Mouse (Mus musculus): Measurements from ENCODE around the gene Eif1b. TPM values are rescaled to one million over a fixed set of nuclear protein-coding genes. Genes with fewer than 3 reads are reported as not detected.

Gene Eif1b
- total RNA-seq, 2 experiments from 2014 or later, result 46.2 to 51.3 TPM

DNA sequence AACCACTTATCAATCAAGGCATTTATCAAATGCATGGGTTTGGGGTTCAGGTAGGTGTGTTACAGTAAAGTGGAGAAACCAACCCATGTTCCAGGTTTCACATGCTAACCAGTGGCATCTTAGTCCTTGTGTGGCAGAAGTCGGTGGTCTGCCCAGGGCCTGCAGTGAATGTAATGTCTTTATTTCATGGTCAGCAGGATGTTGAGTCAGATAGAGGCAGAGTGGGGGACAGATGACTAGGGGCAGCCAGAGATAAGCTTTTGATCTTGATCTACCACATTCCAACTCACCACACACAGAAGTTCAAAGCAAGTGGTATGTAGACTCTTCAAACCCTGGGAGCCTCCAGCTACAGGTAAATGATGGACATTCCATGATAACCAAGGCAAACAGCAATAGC is 29.1 kb downstream of the Eif1b start:
- no peak for DNase-seq

DNA sequence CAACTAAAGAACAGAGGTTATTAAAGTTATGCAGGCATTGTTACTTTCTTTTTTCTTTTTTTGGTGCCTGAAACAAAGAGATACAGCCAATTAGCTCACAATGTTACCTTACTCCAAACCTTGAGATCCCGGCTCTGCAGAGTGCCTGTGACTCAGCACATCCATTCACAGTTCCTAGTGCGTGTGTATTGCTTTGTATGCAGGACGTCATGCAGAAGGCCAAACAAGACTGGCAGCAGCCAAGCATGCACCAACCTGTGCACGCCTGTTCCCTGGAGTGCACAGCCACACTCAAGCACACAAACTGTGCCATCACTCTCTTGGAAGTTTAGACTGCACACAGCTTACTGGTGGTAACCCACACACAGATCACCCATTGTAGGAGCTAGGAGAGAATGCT is 35.2 kb downstream of the Eif1b start:
- no peak for DNase-seq

DNA sequence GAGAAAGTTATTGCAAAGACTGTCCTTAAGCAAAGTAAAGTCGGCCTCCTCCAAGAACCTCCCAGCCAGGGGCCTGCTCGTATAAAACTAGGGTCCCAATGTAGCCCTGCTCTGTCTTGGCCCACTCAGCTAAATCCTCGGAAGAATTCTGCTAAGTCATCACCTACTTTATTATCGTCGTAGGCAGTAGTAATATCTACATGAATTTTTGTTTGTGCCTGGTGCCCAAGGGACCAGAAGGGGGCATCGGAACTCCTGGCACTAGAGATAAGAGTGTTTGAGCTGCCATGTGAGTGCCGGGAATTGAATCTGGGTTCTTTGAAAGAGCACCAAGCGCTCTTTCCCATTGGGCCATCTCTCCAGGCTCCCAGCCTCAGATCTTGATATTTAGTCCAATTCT is 35.9 kb downstream of the Eif1b start:
- DNase-seq, result no peak

DNA sequence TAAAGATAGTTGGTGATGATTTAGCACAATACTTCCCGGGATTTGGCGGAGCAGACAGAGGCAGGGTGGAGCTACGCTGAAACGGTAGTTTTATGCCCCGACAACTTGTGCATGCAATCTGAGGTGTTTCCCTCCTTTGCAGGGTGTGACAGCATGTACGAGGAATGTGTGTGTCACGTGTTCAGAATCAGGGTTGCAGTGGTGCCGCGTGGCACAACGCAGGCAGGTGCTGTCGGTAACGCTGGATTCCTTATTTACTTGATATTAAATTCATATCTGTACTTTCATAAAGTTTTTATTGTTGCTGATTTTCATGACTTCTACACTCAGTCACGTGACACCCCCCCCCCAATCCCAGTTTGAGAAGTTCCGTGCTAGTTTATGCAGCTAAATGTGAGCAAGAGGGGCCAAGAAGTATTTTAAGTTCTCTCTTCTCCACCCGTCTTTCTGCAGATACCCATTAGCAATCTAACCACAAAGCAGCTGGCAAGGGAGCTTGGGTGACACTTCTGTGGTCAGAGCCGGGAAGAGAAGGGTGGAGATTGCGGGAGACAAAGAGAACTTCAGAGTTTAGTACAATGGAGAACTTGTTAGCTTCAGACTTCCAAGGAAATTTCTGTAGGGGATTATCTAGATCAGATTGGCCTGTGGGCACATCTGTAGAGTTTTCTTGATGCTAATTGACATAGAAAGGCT is 36.9 kb downstream of the Eif1b start:
- no peak for DNase-seq

DNA sequence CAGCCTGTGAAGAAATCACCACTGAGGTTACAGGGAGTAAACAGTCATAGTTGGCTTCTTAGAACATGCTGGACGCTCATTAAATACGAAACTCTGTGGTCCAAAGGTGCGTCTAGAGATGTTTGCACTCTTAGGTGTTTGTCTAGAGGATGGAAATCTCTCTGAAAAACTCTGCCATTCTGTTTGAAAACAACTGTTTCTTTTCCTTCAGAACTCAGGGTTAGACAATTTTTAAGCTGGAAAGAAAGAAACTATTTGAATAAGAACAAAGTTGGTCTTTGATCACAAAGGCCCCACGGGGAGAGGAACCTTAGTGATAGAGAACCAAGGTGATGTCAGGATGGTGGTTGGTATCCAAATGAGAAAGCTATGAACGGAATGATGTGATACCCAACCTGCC is 38.4 kb downstream of the Eif1b start:
- DNase-seq, result no peak

GRCm38 (mm10) chr9:120532062-120532461 is 40.0 kb downstream of the Eif1b start:
- no peak for DNase-seq

- DNase-seq, result no peak
Observed at GRCm38 (mm10) chr9:120532691-120533090, 40.7 kb downstream of the Eif1b start.

DNA sequence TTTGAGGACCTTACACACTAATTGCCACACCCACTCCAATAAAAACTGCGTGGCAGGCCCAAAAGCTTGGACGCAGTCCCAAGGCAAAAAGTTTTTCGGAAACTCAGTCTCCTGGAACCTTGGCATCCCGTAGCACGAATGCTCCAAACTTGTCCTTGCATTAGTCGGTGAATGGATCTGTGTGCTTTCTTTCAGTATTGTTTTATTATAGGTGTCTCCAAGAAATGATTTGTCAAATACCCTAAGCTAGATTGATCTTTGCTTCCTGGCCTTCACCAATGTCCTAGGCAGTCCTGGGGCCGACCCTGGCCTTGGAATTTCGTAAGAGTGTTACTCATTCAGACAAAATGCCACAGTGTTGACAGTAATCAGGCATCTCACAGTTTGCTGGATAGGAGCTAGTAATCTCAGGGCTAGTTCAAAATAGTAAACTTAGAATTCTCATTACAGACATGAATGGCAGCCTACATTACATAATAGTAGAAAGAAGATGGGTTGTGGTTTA is 41.5 kb downstream of the Eif1b start:
- DNase-seq, result peak; percentile 38

- peak; percentile 26 for DNase-seq
Observed at GRCm38 (mm10) chr9:120539662-120540251, 47.7 kb downstream of the Eif1b start, which contains the start of gene Entpd3. Gene Entpd3, plus strand, starts transcription at chr9:120539818.

GRCm38 (mm10) chr9:120541411-120541810 is 49.4 kb downstream of the Eif1b start:
- DNase-seq, result no peak

DNA sequence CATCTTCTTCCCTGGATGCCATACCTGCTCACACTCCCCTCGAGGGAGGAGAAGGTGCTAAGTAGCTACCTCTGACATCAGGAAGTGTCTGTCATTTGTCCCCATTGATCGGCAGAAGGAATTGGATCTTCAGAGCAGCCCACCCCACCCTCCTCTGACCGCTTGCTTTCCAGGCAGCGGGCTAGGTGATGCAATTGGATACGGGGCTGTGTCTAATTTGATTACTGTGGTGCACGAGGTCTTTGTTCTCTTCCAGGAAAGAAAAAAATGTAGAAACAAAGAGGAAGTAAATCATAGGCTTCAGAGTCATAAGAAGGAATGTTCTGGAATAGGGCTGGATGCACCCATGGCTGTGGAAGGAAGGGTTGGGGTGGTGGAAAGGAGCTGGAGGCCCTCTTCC is 50.2 kb downstream of the Eif1b start:
- no peak for DNase-seq

Other genes starting within 250 kb of the Eif1b start
- 1 to 10 TPM; 6.0 to 8.7 TPM for gene Myrip, start 190.7 kb upstream of the Eif1b start, total RNA-seq (2021)
- 1 to 10 TPM in 1 of 2 experiments, under 1 TPM in 1; 0.87 to 1.1 TPM for gene Entpd3, start 47.6 kb downstream of the Eif1b start, total RNA-seq (2021)
- gene Rpl14, start 79.2 kb downstream of the Eif1b start, total RNA-seq (2021), result 100 to 1,000 TPM; 514 to 533 TPM